Mouse (Mus musculus): ENCODE results near the gene Rnf169. TPM values are rescaled to one million over a fixed set of nuclear protein-coding genes. Genes with fewer than 3 reads are reported as not detected.

The Rnf169 gene
- polyA plus RNA-seq, 1 experiment from 2014 or later = 1.8 TPM

DNA sequence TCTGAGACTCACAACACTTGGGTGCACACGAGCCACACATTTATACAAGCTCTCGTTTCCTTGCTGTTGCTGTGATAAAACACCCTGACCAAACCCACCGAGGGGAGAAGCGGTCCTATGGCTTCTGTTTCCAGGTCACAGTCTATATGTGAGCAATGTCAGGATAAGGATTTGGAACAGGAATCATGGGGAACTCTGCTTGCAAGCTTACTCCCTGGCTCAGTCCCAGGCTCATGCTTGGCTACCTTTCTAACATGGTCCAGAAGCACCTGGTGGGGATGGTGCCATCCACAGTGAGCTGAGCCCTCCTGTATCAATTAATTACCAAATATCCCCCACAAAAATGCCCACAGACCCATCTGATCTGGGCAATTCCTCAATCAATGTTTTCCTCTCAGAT lies 11.1 kb downstream of the Rnf169 start:
- Histone ChIP-seq H3K27ac (replicated peaks) (no peak overlapping the region), H3K36me3 (ENCODE audit: control insufficient read depth, insufficient read depth, low read length) (no peaks in the 10 kb centered on the region), H3K4me1 (replicated peaks; ENCODE audit: control insufficient read depth, insufficient read depth) (peaks cover 4% of the 10 kb centered on the region; the same call in 1 of the 2 replicates), H3K9me3 (ENCODE audit: control insufficient read depth, low read length) (no peaks in the 10 kb centered on the region), H3K9ac (ENCODE audit: low read length) (no peak overlapping the region), H3K27me3 (ENCODE audit: control insufficient read depth, insufficient read depth, low read length) (no peaks in the 10 kb centered on the region), H3K4me3 (ENCODE audit: low read depth, low read length) (no peak overlapping the region), H3K4me2 (replicated peaks; ENCODE audit: low read depth) (no peak overlapping the region)
- 86% methylated on average over 4 of the region's 4 CpGs for WGBS
- TF ChIP-seq EP300 (optimal IDR thresholded peaks at IDR 0.05) = no peak
- ATAC-seq (ENCODE audit: low FRiP score, low TSS enrichment) = no peak
- DNase-seq (ENCODE audit: low spot score) = no peak

DNA sequence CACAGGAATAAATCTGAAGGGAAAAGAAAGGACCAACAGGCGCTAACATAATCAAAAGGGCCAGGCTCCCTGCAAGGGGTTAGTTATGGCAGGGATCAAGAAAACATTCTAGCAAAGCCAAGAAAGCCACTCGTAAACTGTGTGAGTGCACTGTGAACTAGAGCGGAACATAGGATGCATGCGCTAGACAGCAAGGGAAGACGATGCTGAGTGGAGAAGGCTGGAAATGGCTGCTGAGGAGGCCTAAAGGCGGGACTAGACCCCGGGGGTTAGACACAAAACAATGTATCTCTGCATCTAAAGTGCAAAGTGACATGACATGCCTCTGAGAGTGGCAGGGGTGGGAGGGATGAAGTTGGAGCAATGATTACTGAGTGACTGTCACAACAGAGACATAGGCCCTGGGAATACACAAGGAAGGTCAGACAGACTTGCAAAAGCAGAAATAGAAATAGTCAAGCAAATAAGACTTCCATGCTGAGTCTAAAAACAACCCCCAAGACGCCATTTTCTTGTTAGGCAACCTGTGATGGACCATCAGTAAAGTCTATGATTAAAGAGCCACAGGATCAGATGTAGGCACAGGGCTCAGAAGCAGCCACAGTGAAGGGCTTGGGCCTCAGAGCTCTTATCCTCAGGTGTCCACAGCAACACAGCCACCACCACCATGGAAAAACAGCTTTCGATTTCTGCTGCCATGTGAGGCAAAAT lies 14.1 kb downstream of the Rnf169 start:
- no peak for DNase-seq (ENCODE audit: low spot score)
- 54% methylated on average over 9 of the region's 9 CpGs for WGBS
- H3K27ac ChIP-seq (replicated peaks) = peak overlapping the region; percentile 81
- no peak for ATAC-seq (ENCODE audit: low FRiP score, low TSS enrichment)
- no peak overlapping the region for H3K9ac ChIP-seq (ENCODE audit: low read length)
- H3K4me3 ChIP-seq (ENCODE audit: low read depth, low read length) = no peak overlapping the region
- H3K9me3 ChIP-seq (ENCODE audit: control insufficient read depth, low read length) = no peaks in the 10 kb centered on the region
- peaks cover 4% of the 10 kb centered on the region for H3K4me1 ChIP-seq (replicated peaks; ENCODE audit: control insufficient read depth, insufficient read depth)
- no peaks in the 10 kb centered on the region for H3K27me3 ChIP-seq (ENCODE audit: control insufficient read depth, insufficient read depth, low read length)
- TF ChIP-seq CTCF (IDR thresholded peaks at IDR 0.05; ENCODE audit: low read depth) (no peak), EP300 (optimal IDR thresholded peaks at IDR 0.05) (no peak)
- no peaks in the 10 kb centered on the region for H3K36me3 ChIP-seq (ENCODE audit: control insufficient read depth, insufficient read depth, low read length)
- 0 out of 2 replicates have a peak overlapping the region, but pooled peaks have one; percentile 6 for H3K4me2 ChIP-seq (replicated peaks; ENCODE audit: low read depth)

DNA sequence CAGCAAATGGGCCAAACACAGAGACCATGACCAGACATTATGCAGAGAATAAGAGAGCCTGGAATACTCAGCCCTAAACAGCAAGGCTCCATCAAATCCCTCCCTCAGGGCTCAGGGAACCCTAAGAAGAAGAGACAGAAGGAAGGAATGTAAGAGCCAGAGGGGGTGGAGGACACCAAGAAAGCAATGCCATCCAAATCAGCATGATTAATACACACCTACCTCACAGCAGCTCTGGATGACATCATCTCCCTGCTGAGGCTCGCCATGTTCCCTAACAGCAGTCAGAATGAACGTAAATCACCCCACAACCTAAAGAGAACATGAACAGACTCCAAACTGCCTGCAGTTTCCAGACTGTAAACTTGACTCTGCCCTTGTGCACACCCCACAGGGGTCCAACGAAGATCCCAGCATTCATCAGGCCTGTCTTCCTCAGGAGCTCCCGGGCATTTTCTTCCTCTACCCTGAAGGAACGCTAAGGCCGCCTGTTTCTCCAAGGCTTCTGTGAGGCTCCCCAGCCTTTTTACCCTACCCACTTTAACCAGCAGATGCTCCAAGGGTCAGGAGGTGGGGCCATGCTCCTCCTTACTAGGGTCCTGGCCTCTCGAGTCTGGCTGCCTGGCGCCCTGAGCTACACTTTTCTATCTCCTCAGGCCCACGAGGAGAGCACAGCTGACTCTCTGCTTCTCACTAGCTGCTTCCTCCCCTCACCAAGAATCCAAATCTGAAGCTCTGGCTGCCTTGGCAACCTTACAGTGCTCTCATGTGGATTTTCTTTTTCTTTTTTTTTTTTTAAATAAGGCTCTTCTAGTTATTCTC lies 15.0 kb downstream of the Rnf169 start:
- H3K4me1 ChIP-seq (replicated peaks; ENCODE audit: control insufficient read depth, insufficient read depth) = peaks cover 4% of the 10 kb centered on the region
- peak overlapping the region; percentile 27 for H3K4me2 ChIP-seq (replicated peaks; ENCODE audit: low read depth)
- ATAC-seq (ENCODE audit: low FRiP score, low TSS enrichment) = peak; percentile 59; the same call in 1 of the 2 replicates
- no peaks in the 10 kb centered on the region for H3K27me3 ChIP-seq (ENCODE audit: control insufficient read depth, insufficient read depth, low read length)
- 26% methylated on average over 9 of the region's 9 CpGs for WGBS
- peak overlapping the region; percentile 35; the same call in 1 of the 2 replicates for H3K9ac ChIP-seq (ENCODE audit: low read length)
- H3K27ac ChIP-seq (replicated peaks) = peak overlapping the region; percentile 81
- H3K36me3 ChIP-seq (ENCODE audit: control insufficient read depth, insufficient read depth, low read length) = no peaks in the 10 kb centered on the region
- TF ChIP-seq EP300 (optimal IDR thresholded peaks at IDR 0.05) (no peak), CTCF (IDR thresholded peaks at IDR 0.05; ENCODE audit: low read depth) (no peak)
- no peaks in the 10 kb centered on the region for H3K9me3 ChIP-seq (ENCODE audit: control insufficient read depth, low read length)
- no peak for DNase-seq (ENCODE audit: low spot score)
- H3K4me3 ChIP-seq (ENCODE audit: low read depth, low read length) = no peak overlapping the region

DNA sequence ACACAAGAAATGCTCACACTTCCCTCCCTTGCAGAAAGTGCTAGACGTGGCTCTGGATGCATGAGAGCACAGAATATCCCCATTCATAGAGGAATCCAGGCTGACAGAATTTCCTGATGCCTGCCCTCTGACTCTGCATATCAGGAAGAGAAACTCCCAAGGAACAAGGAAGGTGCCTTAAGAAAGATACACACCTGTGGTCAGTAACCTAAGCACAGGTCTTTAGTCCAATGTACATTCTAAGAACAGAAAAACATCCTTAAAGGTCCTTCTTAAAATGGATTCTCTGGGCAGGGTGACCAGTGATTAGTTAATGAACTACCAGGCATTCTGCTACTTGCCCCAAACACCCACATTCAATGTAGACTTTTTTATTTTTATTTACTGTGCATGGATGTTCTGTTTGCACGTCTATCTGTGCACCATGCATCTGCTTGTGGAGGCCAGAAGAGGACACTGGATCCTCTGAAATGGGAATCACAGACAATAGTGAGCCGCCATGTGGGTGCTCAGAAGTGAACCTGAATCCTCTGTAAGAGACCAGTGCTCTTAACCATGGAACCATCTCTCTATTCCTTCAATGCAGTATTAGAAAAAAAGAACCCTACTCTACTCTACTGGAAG lies 16.9 kb downstream of the Rnf169 start:
- DNase-seq (ENCODE audit: low spot score) (no peak), ATAC-seq (ENCODE audit: low FRiP score, low TSS enrichment) (peak; percentile 74)
- H3K36me3 ChIP-seq (ENCODE audit: control insufficient read depth, insufficient read depth, low read length) = no peaks in the 10 kb centered on the region
- H3K27me3 ChIP-seq (ENCODE audit: control insufficient read depth, insufficient read depth, low read length) = no peaks in the 10 kb centered on the region
- peaks cover 4% of the 10 kb centered on the region for H3K4me1 ChIP-seq (replicated peaks; ENCODE audit: control insufficient read depth, insufficient read depth)
- H3K4me3 ChIP-seq (ENCODE audit: low read depth, low read length) = no peak overlapping the region
- 74% methylated on average over 3 of the region's 3 CpGs for WGBS
- H3K9me3 ChIP-seq (ENCODE audit: control insufficient read depth, low read length) = no peaks in the 10 kb centered on the region
- 0 out of 2 replicates have a peak overlapping the region, but pooled peaks have one; percentile 31 for H3K27ac ChIP-seq (replicated peaks)
- H3K4me2 ChIP-seq (replicated peaks; ENCODE audit: low read depth) = no peak overlapping the region
- no peak overlapping the region for H3K9ac ChIP-seq (ENCODE audit: low read length)
- TF ChIP-seq CTCF (IDR thresholded peaks at IDR 0.05; ENCODE audit: low read depth) (no peak), EP300 (optimal IDR thresholded peaks at IDR 0.05) (no peak)

DNA sequence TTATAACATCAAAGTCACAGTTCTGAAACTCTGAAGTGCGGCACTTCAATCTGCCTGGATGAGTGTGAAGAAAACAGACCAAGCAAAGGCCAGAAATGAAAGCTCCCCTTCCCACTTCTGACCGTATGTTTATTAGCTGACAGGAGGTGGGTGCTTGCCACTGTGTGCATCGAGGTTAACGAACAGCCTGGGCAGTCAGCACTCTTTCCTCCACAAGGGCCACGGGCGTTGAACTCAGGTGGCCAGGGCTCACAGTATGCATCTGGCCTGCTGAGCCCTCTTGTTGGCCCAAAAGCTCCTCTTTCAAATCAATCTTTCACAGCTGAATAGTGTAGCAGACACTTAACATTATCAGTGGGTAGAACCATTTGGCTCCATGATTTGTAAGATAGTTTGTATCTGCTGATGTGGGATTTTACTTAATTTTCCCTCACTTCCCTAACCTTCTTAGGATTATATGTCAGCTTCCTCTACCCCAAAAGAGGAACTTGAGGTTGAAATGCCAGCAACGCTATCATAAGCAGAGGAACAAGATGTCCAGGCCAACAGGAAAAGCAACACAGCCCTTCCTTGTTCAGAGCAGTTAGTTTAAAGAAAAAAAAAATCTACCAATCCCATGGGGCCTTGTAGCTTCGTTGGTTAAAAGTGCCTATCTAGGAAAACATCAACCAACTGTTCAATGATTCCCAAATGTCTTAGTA lies 17.6 kb downstream of the Rnf169 start:
- 68% methylated on average over 8 of the region's 8 CpGs for WGBS
- no peaks in the 10 kb centered on the region for H3K27me3 ChIP-seq (ENCODE audit: control insufficient read depth, insufficient read depth, low read length)
- peak; percentile 8; the same call in 1 of the 2 replicates for ATAC-seq (ENCODE audit: low FRiP score, low TSS enrichment)
- no peak for DNase-seq (ENCODE audit: low spot score)
- TF ChIP-seq CTCF (IDR thresholded peaks at IDR 0.05; ENCODE audit: low read depth) (no peak), EP300 (optimal IDR thresholded peaks at IDR 0.05) (no peak)
- no peaks in the 10 kb centered on the region for H3K36me3 ChIP-seq (ENCODE audit: control insufficient read depth, insufficient read depth, low read length)
- peaks cover 4% of the 10 kb centered on the region for H3K4me1 ChIP-seq (replicated peaks; ENCODE audit: control insufficient read depth, insufficient read depth)
- H3K4me3 ChIP-seq (ENCODE audit: low read depth, low read length) = no peak overlapping the region
- no peak overlapping the region for H3K9ac ChIP-seq (ENCODE audit: low read length)
- H3K4me2 ChIP-seq (replicated peaks; ENCODE audit: low read depth) = no peak overlapping the region
- peak overlapping the region; percentile 5; the same call in 1 of the 2 replicates for H3K27ac ChIP-seq (replicated peaks)
- no peaks in the 10 kb centered on the region for H3K9me3 ChIP-seq (ENCODE audit: control insufficient read depth, low read length)

Data from stomach, postnatal 0 days (tissue).